Mouse (Mus musculus): ENCODE measurements around the gene Pold1.

GRCm38 (mm10) chr7:44553196-44553764, 4.6 kb upstream of the Pold1 start:
- TF ChIP-seq CTCF (IDR thresholded peaks at IDR 0.05; ENCODE audit: low read depth, low read length) = no peak
- TF ChIP-seq POLR2A (IDR thresholded peaks at IDR 0.05; ENCODE audit: insufficient read depth, low read length) = no peak

Data from ES-Bruce4 (cell line).